Mouse (Mus musculus): ENCODE measurements around the gene Gm13023.
"Not testable (repeated sequence)": the region's sequence is repeated elsewhere in the genome, so short reads cannot be mapped to it uniquely, and the experiment has no call there.

The Gm13023 gene

DNA sequence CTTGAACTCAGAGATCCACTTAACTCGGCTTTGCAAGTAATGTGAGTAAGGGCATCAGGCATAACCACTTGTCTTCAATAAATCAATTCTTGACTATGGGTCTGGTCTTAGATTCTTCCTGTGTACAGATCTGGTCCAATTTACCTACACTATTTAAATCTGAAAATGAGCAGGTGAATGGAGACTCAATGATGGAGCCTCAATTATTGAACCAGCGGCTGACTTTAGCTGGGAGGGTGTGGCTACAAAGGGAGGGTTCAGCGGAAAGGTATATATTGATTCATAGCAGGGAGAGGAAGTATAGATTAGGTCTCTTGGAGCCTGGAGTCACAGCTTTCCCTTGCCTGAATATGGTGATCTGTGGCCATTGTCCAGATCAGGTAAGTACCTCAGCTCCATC is at the start of gene Gm13023:
Gene Gm13023, plus strand, starts transcription at position 301 of the 400 bp plus-strand sequence.
- not testable (repeated sequence) for DNase-seq (ENCODE audit: low spot score in 2 of 2)

GRCm38 (mm10) chr4:143815993-143816392 is 26.8 kb downstream of the Gm13023 start, which contains the start of gene Gm13084:
TSS of gene Gm13084 (minus strand) at chr4:143816093.
- DNase-seq (ENCODE audit: low spot score in 2 of 2), result no peak

Measured in frontal cortex, postnatal 10 days (tissue).